Mouse (Mus musculus): ENCODE results near the gene Fbxw19.
"Not testable (repeated sequence)": the region's sequence is repeated elsewhere in the genome, so short reads cannot be mapped to it uniquely, and the experiment has no call there.

Gene Fbxw19

DNA sequence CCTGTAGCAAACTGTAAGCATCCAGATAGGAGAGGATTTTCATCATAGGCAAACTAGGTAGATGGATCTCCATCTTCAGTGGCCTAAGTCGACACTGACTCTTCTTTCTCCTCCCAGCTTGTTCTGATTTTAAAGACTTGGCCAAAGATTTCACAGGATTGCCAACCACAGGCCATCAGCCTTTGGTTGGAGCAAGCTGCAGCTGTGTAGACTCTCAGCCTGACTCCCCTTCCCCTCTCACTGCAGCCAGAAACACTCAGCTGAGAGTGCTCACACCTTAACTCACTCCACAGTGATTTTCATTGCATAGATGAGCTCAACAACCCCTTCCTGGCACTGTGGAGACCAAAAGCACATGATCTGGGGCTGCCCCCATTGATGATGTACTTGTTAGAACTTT lies at the start of gene Fbxw19:
Gene Fbxw19 (minus strand): TSS at position 101 of the 400 bp plus-strand sequence.
- DNase-seq (ENCODE audit: low read depth, low spot score), result not testable (repeated sequence)

- DNase-seq (ENCODE audit: low read depth, low spot score), result no peak
Observed at GRCm38 (mm10) chr9:109523385-109524064, 27.9 kb upstream of the Fbxw19 start.

DNA sequence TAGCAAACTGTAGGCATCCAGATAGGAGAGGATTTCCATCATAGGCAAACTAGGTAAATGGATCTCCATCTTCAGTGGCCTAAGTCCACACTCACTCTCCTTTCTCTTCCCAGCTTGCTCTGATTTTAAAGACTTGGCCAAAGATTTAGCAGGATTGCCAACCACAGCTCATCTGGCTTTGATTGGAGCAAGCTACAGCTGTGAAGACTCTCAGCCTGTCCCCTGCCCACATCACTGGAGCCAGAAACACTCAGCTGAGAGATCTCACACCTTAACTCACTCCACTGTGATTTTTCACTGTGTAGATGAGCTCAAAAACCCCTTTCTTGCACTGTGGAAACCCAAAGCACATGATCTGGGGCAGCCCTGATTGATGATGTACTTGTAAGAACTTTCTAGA lies 46.6 kb downstream of the Fbxw19 start, which contains the start of gene Fbxw16:
Gene Fbxw16 (minus strand): TSS at position 101 of the 400 bp plus-strand sequence.
- DNase-seq (ENCODE audit: low read depth, low spot score), result no peak

DNA sequence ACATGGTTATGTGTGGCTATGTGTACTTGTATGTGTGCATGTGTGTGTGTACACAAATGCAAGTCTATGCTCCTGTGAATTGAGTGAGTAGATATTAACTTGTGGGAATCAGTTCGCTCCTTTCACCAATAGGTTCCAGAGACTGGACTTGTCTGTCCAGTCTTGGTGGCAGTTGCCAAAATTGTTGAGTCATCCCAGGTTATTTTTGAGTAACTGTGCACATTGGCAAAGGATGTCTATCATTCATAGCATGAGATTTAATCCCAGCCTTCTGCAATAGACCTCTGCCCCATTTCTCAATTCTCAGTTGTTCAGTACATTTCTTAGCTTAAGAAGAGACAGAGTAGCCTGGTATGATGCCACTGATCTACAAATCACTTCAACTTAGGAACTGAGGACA lies 62.7 kb downstream of the Fbxw19 start:
- DNase-seq (ENCODE audit: low read depth, low spot score), result no peak

Measured in forelimb bud, embryonic 11.5 days (tissue).